Mouse (Mus musculus) erythroblast, embryonic 14.5 days (primary cell): ENCODE measurements at regions not wholly inside any gene's neighbourhood (a gene's known extent, or its start where the extent isn't known, plus 50 kb on each side); places are given as distances from the start of the nearest gene placed in this dataset.

Experiments used
- GATA1 ChIP-seq: IDR thresholded peaks from 2 replicates; pipeline ENCODE4 v1.6.1; 2012; ENCODE audit warnings: low read length, inconsistent platforms, mixed read lengths
- TAL1 ChIP-seq: IDR thresholded peaks from 3 replicates; pipeline ENCODE4 v1.6.1; 2012; ENCODE audit warnings: low read length, inconsistent platforms, mixed read lengths

DNA sequence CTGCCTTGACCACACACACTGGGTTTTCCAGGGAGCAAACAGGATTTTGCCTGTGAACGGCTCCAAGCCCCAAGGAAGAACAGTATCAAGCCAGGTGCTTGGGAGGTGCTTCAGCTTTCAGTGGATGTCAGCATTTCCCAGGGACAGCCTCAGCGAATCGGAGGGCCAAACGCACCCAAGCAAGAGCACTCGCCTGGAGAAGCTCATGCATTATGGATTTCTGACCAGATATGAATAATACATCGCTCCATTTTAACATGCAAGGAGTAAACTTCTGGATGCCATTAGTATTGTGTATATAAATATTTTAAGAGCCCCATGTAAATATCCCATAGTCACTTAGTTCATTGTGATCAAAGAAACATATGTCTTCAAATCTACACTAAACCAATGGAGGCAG is 530.6 kb upstream of the Jmjd1c start:
- TF ChIP-seq GATA1: no peak
- no peak for TF ChIP-seq TAL1
